Mouse (Mus musculus) CH12.LX (cell line): Measurements from ENCODE around the gene Gpm6b. TPM values are rescaled to one million over a fixed set of nuclear protein-coding genes. Genes with fewer than 3 reads are reported as not detected.

Experiments
- DNase-seq: peaks from one replicate; pipeline ENCODE4 v3.0.0-alpha.2; 2013; ENCODE audit errors: extremely low read depth
- H3K27ac ChIP-seq: 2 replicates; pipeline ENCODE4 v1.5.1; 2012; ENCODE audit warnings: low read depth, mild to moderate bottlenecking, control low read depth, moderate library complexity; ENCODE audit not compliant: insufficient read depth
- H3K27me3 ChIP-seq: replicated peaks from 2 replicates; pipeline ENCODE3; 2012; ENCODE audit warnings: inconsistent platforms
- H3K36me3 ChIP-seq, 2 experiments: replicated peaks in 1 of 2; 2 replicates each; pipeline versions ENCODE3 to v1.6.1; 2012; ENCODE audit warnings: inconsistent platforms in 1 of 2, low read length in 1 of 2, mild to moderate bottlenecking in 1 of 2, mixed read lengths in 1 of 2, moderate library complexity in 1 of 2; ENCODE audit not compliant: control insufficient read depth in 1 of 2, insufficient read depth in 1 of 2
- H3K4me1 ChIP-seq, 2 experiments: 2 replicates each; pipeline ENCODE4 v1.6.1; 2012; ENCODE audit warnings: inconsistent platforms in 1 of 2, moderate library complexity in 1 of 2; ENCODE audit not compliant: insufficient read depth in 2 of 2, control insufficient read depth in 1 of 2
- H3K4me2 ChIP-seq: 2 replicates; pipeline ENCODE4 v1.6.1; 2012; ENCODE audit warnings: low read depth, mild to moderate bottlenecking, control low read depth; ENCODE audit not compliant: poor library complexity, insufficient read depth, severe bottlenecking
- H3K4me3 ChIP-seq, 3 experiments: fragments of 150-350 bp in 1 of 3; sonication (generic) in 1 of 3; replicated peaks in 1 of 3; 2 replicates each; pipeline versions ENCODE3 to v1.5.1; 2011 to 2012; ENCODE audit warnings: low read depth in 2 of 3, low read length in 2 of 3, mild to moderate bottlenecking in 2 of 3, moderate library complexity in 2 of 3, control low read depth in 1 of 3, improper control_type of control experiment in 1 of 3, inconsistent platforms in 1 of 3, mixed read lengths in 1 of 3; ENCODE audit not compliant: poor library complexity in 1 of 3
- H3K79me2 ChIP-seq: replicated peaks from 2 replicates; pipeline ENCODE4 v1.6.1; 2012; ENCODE audit warnings: mild to moderate bottlenecking, moderate library complexity; ENCODE audit not compliant: control insufficient read depth, poor library complexity, insufficient read depth, severe bottlenecking; ENCODE audit errors: extremely low read depth
- H3K9ac ChIP-seq: 2 replicates; pipeline ENCODE4 v1.6.1; 2012; ENCODE audit warnings: low read depth, mild to moderate bottlenecking, control low read depth, moderate library complexity; ENCODE audit not compliant: insufficient read depth
- H3K9me3 ChIP-seq: replicated peaks from 2 replicates; pipeline ENCODE3; 2012; ENCODE audit warnings: low read length, inconsistent platforms, mixed read lengths
- BHLHE40 ChIP-seq: IDR thresholded peaks from 2 replicates; pipeline ENCODE4 v1.6.1; 2011; ENCODE audit warnings: mild to moderate bottlenecking, low read depth, low read length, improper control_type of control experiment
- CHD1 ChIP-seq: IDR thresholded peaks from 2 replicates; pipeline ENCODE4 v1.6.1; 2012; ENCODE audit warnings: low read depth, low read length, improper control_type of control experiment, inconsistent platforms
- CHD2 ChIP-seq: IDR thresholded peaks from 2 replicates; pipeline ENCODE4 v1.6.1; 2011; ENCODE audit warnings: low read length, improper control_type of control experiment
- CTCF ChIP-seq, 2 experiments: IDR thresholded peaks in 1 of 2; conservative IDR thresholded peaks in 1 of 2; 2 replicates each; pipeline ENCODE4 v1.5.1; 2011 to 2012; ENCODE audit warnings: low read depth in 2 of 2, low read length in 2 of 2, improper control_type of control experiment in 1 of 2, inconsistent platforms in 1 of 2, mild to moderate bottlenecking in 1 of 2, moderate library complexity in 1 of 2
- ELF1 ChIP-seq: IDR thresholded peaks from 2 replicates; pipeline ENCODE4 v1.6.1; 2014; ENCODE audit warnings: low read depth, mild to moderate bottlenecking, inconsistent platforms, low read length, improper control_type of control experiment
- EP300 ChIP-seq: IDR thresholded peaks from 2 replicates; pipeline ENCODE4 v1.6.1; 2011; ENCODE audit warnings: low read length, improper control_type of control experiment
- ETS1 ChIP-seq: conservative IDR thresholded peaks from 2 replicates; pipeline ENCODE4 v1.6.1; 2012; ENCODE audit warnings: low read depth, mild to moderate bottlenecking, inconsistent platforms, low read length, improper control_type of control experiment, moderate library complexity
- GABPA ChIP-seq: IDR thresholded peaks from 2 replicates; pipeline ENCODE4 v1.6.1; 2012; ENCODE audit warnings: low read depth, low read length, improper control_type of control experiment, inconsistent platforms; ENCODE audit not compliant: insufficient replicate concordance
- HCFC1 ChIP-seq: IDR thresholded peaks from 2 replicates; pipeline ENCODE4 v1.6.1; 2012; ENCODE audit warnings: low read depth, mild to moderate bottlenecking, inconsistent platforms, low read length, improper control_type of control experiment
- IRF4 ChIP-seq: IDR thresholded peaks from 2 replicates; pipeline ENCODE4 v1.6.1; 2014; ENCODE audit warnings: low read depth, mild to moderate bottlenecking, inconsistent platforms, low read length, improper control_type of control experiment
- JUN ChIP-seq: IDR thresholded peaks from 2 replicates; pipeline ENCODE4 v1.6.1; 2011; ENCODE audit warnings: low read depth, mild to moderate bottlenecking, low read length, improper control_type of control experiment, moderate library complexity; ENCODE audit not compliant: insufficient read depth
- NRF1 ChIP-seq: IDR thresholded peaks from 2 replicates; pipeline ENCODE4 v1.6.1; 2014; ENCODE audit warnings: low read depth, mild to moderate bottlenecking, inconsistent platforms, low read length, improper control_type of control experiment, moderate library complexity
- PAX5 ChIP-seq: IDR thresholded peaks from 2 replicates; pipeline ENCODE4 v1.6.1; 2012; ENCODE audit warnings: low read length, inconsistent platforms, mixed read lengths
- RAD21 ChIP-seq: IDR thresholded peaks from 2 replicates; pipeline ENCODE4 v1.6.1; 2011; ENCODE audit warnings: low read depth, mild to moderate bottlenecking, low read length, improper control_type of control experiment, moderate library complexity
- RCOR1 ChIP-seq: conservative IDR thresholded peaks from 2 replicates; pipeline ENCODE4 v1.6.1; 2012; ENCODE audit warnings: low read depth, mild to moderate bottlenecking, inconsistent platforms, low read length, improper control_type of control experiment
- SMC3 ChIP-seq: IDR thresholded peaks from 2 replicates; pipeline ENCODE4 v1.6.1; 2011; ENCODE audit warnings: low read depth, low read length, improper control_type of control experiment
- UBTF ChIP-seq: IDR thresholded peaks from 2 replicates; pipeline ENCODE4 v1.6.1; 2012; ENCODE audit warnings: low read depth, mild to moderate bottlenecking, inconsistent platforms, low read length, improper control_type of control experiment, moderate library complexity
- USF1 ChIP-seq: IDR thresholded peaks from 2 replicates; pipeline ENCODE4 v1.6.1; 2014; ENCODE audit warnings: low read depth, mild to moderate bottlenecking, inconsistent platforms, low read length, improper control_type of control experiment
- USF2 ChIP-seq: conservative IDR thresholded peaks from 2 replicates; pipeline ENCODE4 v1.6.1; 2011; ENCODE audit warnings: low read depth, low read length, improper control_type of control experiment
- ZC3H11A ChIP-seq: IDR thresholded peaks from 2 replicates; pipeline ENCODE4 v1.6.1; 2012; ENCODE audit warnings: low read depth, mild to moderate bottlenecking, inconsistent platforms, low read length, improper control_type of control experiment
- ZKSCAN1 ChIP-seq: IDR thresholded peaks from 2 replicates; pipeline ENCODE4 v1.6.1; 2012; ENCODE audit warnings: low read depth, inconsistent platforms, low read length, improper control_type of control experiment, borderline replicate concordance
- ZMIZ1 ChIP-seq: IDR thresholded peaks from 2 replicates; pipeline ENCODE4 v1.6.1; 2012; ENCODE audit warnings: low read depth, mild to moderate bottlenecking, inconsistent platforms, low read length, improper control_type of control experiment
- ZNF384 ChIP-seq: IDR thresholded peaks from 2 replicates; pipeline ENCODE4 v1.6.1; 2012; ENCODE audit warnings: low read depth, low read length, improper control_type of control experiment, inconsistent platforms
- dilution Hi-C: fragments of 300-500 bp; cut with MboI; formaldehyde crosslinking; loops from 2 replicates; pipeline ENCODE4 v1.14.3; 2020; ENCODE audit warnings: low sequenced_read_pairs; ENCODE audit not compliant: extremely low pct_unique_long_range_greater_than_20kb, extremely low pct_ligation_motif_present
- in situ Hi-C: fragments of 300-500 bp; cut with MboI; formaldehyde crosslinking; loops from 3 replicates; pipeline ENCODE4 v1.14.3; 2019; ENCODE audit warnings: low sequenced_read_pairs, low pct_ligation_motif_present, low pct_unique_long_range_greater_than_20kb, mixed read lengths
- polyA plus RNA-seq: library from polyadenylated mRNA; unstranded; fragments of >175 nt; gene quantifications from 2 replicates; pipeline ENCODE4 v1.2.1, GENCODE M21; 2012; ENCODE audit warnings: low read depth; ENCODE audit not compliant: insufficient read length
- total RNA-seq, 2 experiments: library from RNA; depleted of rRNA; stranded (reverse); fragments of 300-350 nt in 1 of 2; fragments of >200 nt in 1 of 2; gene quantifications; 2 replicates each; pipeline ENCODE4 v1.2.3; 2012 to 2014

Gene Gpm6b
- total and polyA plus RNA-seq, 3 experiments, result 0.64 to 1.9 (median 1.8) TPM

- no peaks in the 10 kb centered on the region for H3K27me3 ChIP-seq
- dilution Hi-C loops, result no loop called here
- no peak overlapping the region for H3K4me3 ChIP-seq
- DNase-seq, result no peak
- TF ChIP-seq RCOR1 (no peak), USF2 (no peak), UBTF (no peak), NRF1 (no peak), EP300 (no peak), IRF4 (no peak), ZMIZ1 (no peak), HCFC1 (no peak), CHD1 (no peak), ZC3H11A (no peak), ELF1 (no peak), USF1 (no peak), CTCF (conservative IDR thresholded peaks at IDR 0.05 in 1 of 2, IDR thresholded peaks at IDR 0.05 in 1 of 2; ENCODE audit: low read depth in 2 of 2, low read length in 2 of 2) (no peak), BHLHE40 (no peak), ZKSCAN1 (no peak), SMC3 (no peak), ZNF384 (no peak), CHD2 (no peak)
- H3K36me3 ChIP-seq, result no peaks in the 10 kb centered on the region
- no peak overlapping the region for H3K4me2 ChIP-seq
- H3K79me2 ChIP-seq, result no peaks in the 10 kb centered on the region
- no peaks in the 10 kb centered on the region for H3K9me3 ChIP-seq
- no peak overlapping the region for H3K27ac ChIP-seq
- H3K4me1 ChIP-seq, result peaks cover 6 to 12% of the 10 kb centered on the region in 2 experiments
- in situ Hi-C loops, result loop anchor here (25.0 kb wide), 1 partner anchor 314 kb away; no protein-coding TSS in a partner anchor
- no peak overlapping the region for H3K9ac ChIP-seq
Observed at GRCm38 (mm10) chrX:166323226-166323625, 84.5 kb downstream of the Gpm6b start.

- no peaks in the 10 kb centered on the region for H3K27me3 ChIP-seq
- in situ Hi-C loops, result no loop called here
- H3K9ac ChIP-seq, result no peak overlapping the region
- no peak overlapping the region for H3K27ac ChIP-seq
- TF ChIP-seq RCOR1 (no peak), ELF1 (0 out of 2 replicates have a peak, but pooled peaks have one; percentile 21), PAX5 (no peak), IRF4 (no peak), JUN (no peak), GABPA (no peak), ETS1 (no peak), RAD21 (no peak), BHLHE40 (0 out of 2 replicates have a peak, but pooled peaks have one; percentile 14)
- TF ChIP-seq, all 38 proteins: peak for 2
- Histone ChIP-seq H3K4me3 (no peak overlapping the region), H3K79me2 (no peaks in the 10 kb centered on the region), H3K4me2 (no peak overlapping the region), H3K4me1 (peaks cover 9 to 16% of the 10 kb centered on the region in 2 experiments), H3K9me3 (no peaks in the 10 kb centered on the region), H3K36me3 (no peaks in the 10 kb centered on the region)
- DNase-seq, result peak; percentile 37
- dilution Hi-C loops, result no loop called here
Observed at GRCm38 (mm10) chrX:166327621-166328020, 88.9 kb downstream of the Gpm6b start.
